Mouse (Mus musculus) ES-E14 (cell line): Measurements from ENCODE around the gene Chst11.

Experiments used
- CHD2 ChIP-seq: IDR thresholded peaks from 2 replicates; pipeline ENCODE4 v1.6.1; 2014; ENCODE audit warnings: mild to moderate bottlenecking, low read depth, low read length, inconsistent platforms
- HCFC1 ChIP-seq: IDR thresholded peaks from 2 replicates; pipeline ENCODE4 v1.6.1; 2012; ENCODE audit warnings: low read length, inconsistent platforms, borderline replicate concordance; ENCODE audit not compliant: insufficient read depth
- MAFK ChIP-seq: IDR thresholded peaks from 2 replicates; pipeline ENCODE4 v1.6.1; 2014; ENCODE audit warnings: mild to moderate bottlenecking, low read depth, low read length, inconsistent platforms; ENCODE audit not compliant: insufficient read depth
- ZC3H11A ChIP-seq: IDR thresholded peaks from 2 replicates; pipeline ENCODE4 v1.6.1; 2012; ENCODE audit warnings: low read depth, mild to moderate bottlenecking, inconsistent platforms, low read length, borderline replicate concordance
- ZNF384 ChIP-seq: IDR thresholded peaks from 2 replicates; pipeline ENCODE4 v1.6.1; 2012; ENCODE audit warnings: low read depth, low read length, inconsistent platforms

DNA sequence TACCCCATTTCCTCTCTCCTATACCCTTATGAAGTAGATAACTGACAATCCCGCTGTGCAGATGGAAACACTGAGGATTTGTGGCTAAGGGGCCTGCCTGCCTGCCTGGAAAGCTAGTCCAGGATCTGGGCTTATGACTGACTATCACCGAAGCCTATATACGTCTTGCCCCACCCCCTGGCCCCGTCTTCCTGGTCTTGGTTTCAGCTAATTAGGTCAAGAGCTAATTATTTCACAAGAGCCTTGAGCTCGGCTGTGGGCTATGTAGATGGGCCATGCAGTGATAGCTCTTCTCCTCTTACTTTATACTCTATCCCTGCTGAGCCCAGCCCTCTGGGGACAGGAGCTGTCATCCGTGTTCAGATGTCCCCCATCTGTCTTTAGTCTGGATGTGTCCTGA, 12.2 kb downstream of the Chst11 start:
- TF ChIP-seq CHD2 (no peak), ZC3H11A (no peak), ZNF384 (no peak), MAFK (no peak), HCFC1 (no peak)
